Mouse (Mus musculus): ENCODE results near the gene Gm3453.
"Not testable (repeated sequence)": the region's sequence is repeated elsewhere in the genome, so short reads cannot be mapped to it uniquely, and the experiment has no call there.

DNA sequence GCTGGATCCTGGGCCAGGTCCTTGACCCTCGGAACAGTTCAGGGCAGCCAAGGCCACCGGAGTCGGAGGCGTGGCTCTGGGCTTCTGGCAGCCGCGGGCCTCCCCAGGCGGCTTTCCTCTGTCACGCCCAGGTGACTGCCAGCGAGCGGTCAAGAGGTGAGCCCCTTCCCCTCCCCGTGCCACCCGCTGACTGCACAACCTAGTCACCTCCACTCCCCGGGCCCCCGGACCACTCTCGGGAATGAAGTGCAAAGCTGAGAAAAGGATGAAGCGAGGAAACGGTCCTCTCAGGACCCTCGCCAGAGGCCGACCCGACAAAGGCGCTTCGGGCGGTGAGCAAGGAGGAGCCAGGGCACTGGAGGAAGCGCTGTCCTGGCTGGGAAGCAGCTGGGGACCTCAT is 17.8 kb downstream of the Gm3453 start:
- not testable (repeated sequence) for TF ChIP-seq CTCF (conservative IDR thresholded peaks at IDR 0.05; ENCODE audit: low read length); POU5F1 (IDR thresholded peaks at IDR 0.05; ENCODE audit: borderline replicate concordance, low read length)

All from E14TG2a.4 (cell line).